Mouse (Mus musculus): ENCODE data around the gene Maneal.

DNA sequence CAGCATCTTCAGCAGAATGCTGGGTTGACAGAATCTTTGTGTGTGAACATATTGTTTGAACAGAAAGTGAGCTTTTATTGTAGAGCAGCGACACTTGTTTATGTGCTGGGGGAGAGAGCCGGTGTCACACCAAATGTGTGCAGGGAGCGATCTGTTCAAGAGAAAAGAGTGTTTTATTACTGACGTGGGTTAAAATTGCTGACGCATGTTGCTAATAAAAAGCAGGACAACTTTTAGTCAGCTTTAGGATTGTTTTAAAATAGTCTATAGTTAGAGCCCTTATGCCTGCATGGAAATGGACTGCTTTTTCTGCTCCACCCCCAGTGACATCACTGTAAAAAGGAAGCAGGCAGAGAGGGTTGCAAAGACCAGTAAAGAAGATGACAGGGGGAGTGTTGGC, 28.9 kb upstream of the Maneal start:
- TF ChIP-seq CTCF (IDR thresholded peaks at IDR 0.05; ENCODE audit: borderline replicate concordance, insufficient read depth, low read depth, low read length) (no peak), POLR2A (IDR thresholded peaks at IDR 0.05; ENCODE audit: borderline replicate concordance, insufficient read depth, low read length) (no peak)

Data from cerebellum, adult 2 months (tissue).